Mouse (Mus musculus): ENCODE measurements around the gene Acsl1. TPM values are rescaled to one million over a fixed set of nuclear protein-coding genes. Genes with fewer than 3 reads are reported as not detected.

Acsl1 gene
- polyA plus RNA-seq (2016; fragmentation: Nextera tagmentation; extraction: Ambion mirVana), result 8.4 and 8.9 TPM in 2 replicates

- no peaks in the 10 kb centered on the region; the same call in 1 of the 2 replicates for H3K4me1 ChIP-seq (replicated peaks)
- H3K4me3 ChIP-seq (replicated peaks), result peak within 1 kb of the TSS; percentile 81
- H3K36me3 ChIP-seq, result no peaks in the 10 kb centered on the region
- WGBS, result under 1% methylated on average over 100 of the region's 106 CpGs
- peak; percentile 96 for ATAC-seq (ENCODE audit: insufficient number of reproducible peaks, insufficient read depth, low FRiP score, low TSS enrichment, low read depth)
- peak within 1 kb of the TSS; percentile 79 for H3K9ac ChIP-seq (replicated peaks)
- peak within 1 kb of the TSS; percentile 74 for H3K27ac ChIP-seq
- peaks cover 4% of the 10 kb centered on the region; the same call in 1 of the 2 replicates for H3K27me3 ChIP-seq
- no peaks in the 10 kb centered on the region for H3K9me3 ChIP-seq
- H3K4me2 ChIP-seq, result peak within 1 kb of the TSS; percentile 94
Observed at GRCm38 (mm10) chr8:46470792-46471781, at the start of gene Acsl1. TSS of gene Acsl1 (plus strand) at chr8:46471037.

DNA sequence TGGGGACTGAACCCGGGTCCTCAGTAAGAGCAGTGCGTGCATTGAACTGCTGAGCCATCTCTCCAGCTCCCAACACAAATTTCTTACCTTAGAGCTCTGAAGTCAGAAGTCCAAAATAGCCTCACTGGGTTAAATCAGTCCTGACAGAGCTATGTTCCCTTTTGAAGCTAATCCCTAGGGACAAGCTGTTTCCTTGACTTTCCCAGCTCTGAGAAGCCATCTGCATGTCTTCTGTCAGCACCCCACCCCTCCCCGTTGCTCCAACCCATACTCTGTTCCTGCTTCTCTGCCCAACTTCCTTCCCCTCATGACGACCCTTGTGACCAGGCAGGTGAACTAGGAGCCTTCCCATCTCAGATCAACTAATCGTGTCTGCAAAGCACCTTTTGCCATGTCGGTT is 49.3 kb upstream of the Acsl1 start:
- no peak for ATAC-seq (ENCODE audit: insufficient number of reproducible peaks, insufficient read depth, low FRiP score, low TSS enrichment, low read depth)
- Histone ChIP-seq H3K27ac (no peak overlapping the region), H3K9ac (replicated peaks) (no peak overlapping the region), H3K36me3 (no peaks in the 10 kb centered on the region), H3K4me2 (no peak overlapping the region), H3K9me3 (no peaks in the 10 kb centered on the region), H3K27me3 (no peaks in the 10 kb centered on the region), H3K4me3 (replicated peaks) (no peak overlapping the region), H3K4me1 (replicated peaks) (no peaks in the 10 kb centered on the region)
- WGBS, result 71% methylated on average over 6 of the region's 6 CpGs

DNA sequence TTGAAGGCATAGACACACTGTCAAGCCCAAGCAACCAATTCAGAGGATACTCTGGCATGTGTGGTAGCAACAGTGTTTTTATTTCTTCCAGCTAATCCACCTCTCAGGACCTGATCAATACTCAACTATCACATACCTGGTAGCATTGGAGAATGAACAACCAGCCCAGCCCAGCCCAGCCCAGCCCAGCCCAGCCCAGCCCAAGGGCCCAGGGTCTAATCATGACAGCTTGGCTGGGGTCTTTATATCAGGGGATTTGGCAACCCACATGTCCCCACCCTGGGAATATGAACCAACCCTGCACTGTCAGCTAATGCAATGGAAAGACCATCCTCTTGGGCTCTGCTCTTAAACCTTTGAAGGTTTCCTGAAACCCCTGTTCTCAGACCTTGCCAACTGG is 42.9 kb upstream of the Acsl1 start:
- no peaks in the 10 kb centered on the region for H3K9me3 ChIP-seq
- no peaks in the 10 kb centered on the region for H3K27me3 ChIP-seq

DNA sequence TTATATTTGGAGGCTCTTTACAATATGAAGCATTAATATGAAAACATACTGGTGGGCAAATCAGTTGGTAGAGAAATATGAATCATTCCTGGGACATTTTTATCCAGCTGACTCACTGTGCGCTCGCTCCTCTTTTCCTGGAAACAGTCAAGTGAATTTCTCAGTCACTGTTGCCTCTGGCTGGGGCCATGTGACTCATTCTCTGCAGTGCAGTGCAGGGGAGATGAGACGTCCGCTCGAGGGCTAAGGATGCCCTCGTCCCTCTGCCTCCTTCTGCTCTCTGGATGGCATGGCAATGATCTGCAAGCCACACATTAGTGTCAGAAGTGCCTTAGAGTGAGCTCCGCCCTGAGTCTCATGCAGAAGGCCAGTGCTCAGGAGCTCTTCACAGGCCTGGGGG is 41.0 kb upstream of the Acsl1 start:
- ATAC-seq (ENCODE audit: insufficient number of reproducible peaks, insufficient read depth, low FRiP score, low TSS enrichment, low read depth), result no peak
- 72% methylated on average over 7 of the region's 7 CpGs for WGBS
- Histone ChIP-seq H3K9me3 (no peaks in the 10 kb centered on the region), H3K4me1 (replicated peaks) (no peaks in the 10 kb centered on the region), H3K27me3 (no peaks in the 10 kb centered on the region), H3K4me2 (no peak overlapping the region), H3K9ac (replicated peaks) (no peak overlapping the region), H3K36me3 (no peaks in the 10 kb centered on the region), H3K4me3 (replicated peaks) (no peak overlapping the region), H3K27ac (no peak overlapping the region)

More for the DNA sequence above, 42.9 kb upstream of the Acsl1 start:
- Histone ChIP-seq H3K4me1 (replicated peaks) (no peaks in the 10 kb centered on the region), H3K9ac (replicated peaks) (no peak overlapping the region), H3K36me3 (no peaks in the 10 kb centered on the region), H3K4me3 (replicated peaks) (no peak overlapping the region), H3K27ac (no peak overlapping the region), H3K4me2 (no peak overlapping the region)
- no peak for ATAC-seq (ENCODE audit: insufficient number of reproducible peaks, insufficient read depth, low FRiP score, low TSS enrichment, low read depth)

DNA sequence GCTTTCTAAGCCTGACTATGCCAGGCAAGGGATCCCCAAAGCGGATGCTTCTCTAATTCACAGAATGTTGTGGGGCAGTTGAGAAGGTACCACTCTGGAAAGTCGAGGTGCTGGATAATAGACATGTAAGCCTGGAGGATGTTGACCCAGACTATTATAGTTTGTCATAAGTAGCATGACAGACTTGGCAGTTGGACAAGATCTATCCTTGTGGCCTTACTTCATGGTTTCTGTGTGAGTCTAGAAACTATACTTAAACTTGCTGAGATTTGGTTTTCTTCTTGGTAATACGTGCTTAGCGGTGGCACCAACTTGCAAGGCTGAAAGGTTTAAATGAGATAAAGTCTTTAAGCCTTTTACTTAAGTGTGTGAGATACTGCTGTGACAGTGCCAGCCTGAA is 38.9 kb upstream of the Acsl1 start:
- Histone ChIP-seq H3K9me3 (no peaks in the 10 kb centered on the region), H3K9ac (replicated peaks) (no peak overlapping the region), H3K36me3 (no peaks in the 10 kb centered on the region), H3K27me3 (no peaks in the 10 kb centered on the region), H3K4me3 (replicated peaks) (no peak overlapping the region), H3K4me2 (no peak overlapping the region), H3K4me1 (replicated peaks) (no peaks in the 10 kb centered on the region), H3K27ac (no peak overlapping the region)
- ATAC-seq (ENCODE audit: insufficient number of reproducible peaks, insufficient read depth, low FRiP score, low TSS enrichment, low read depth), result no peak
- WGBS, result 88% methylated on average over 4 of the region's 4 CpGs

GRCm38 (mm10) chr8:46432581-46432980 is 38.3 kb upstream of the Acsl1 start:
- WGBS, result 95% methylated on average over 3 of the region's 3 CpGs
- Histone ChIP-seq H3K9me3 (no peaks in the 10 kb centered on the region), H3K4me2 (no peak overlapping the region), H3K36me3 (no peaks in the 10 kb centered on the region), H3K27me3 (no peaks in the 10 kb centered on the region), H3K4me3 (replicated peaks) (no peak overlapping the region), H3K4me1 (replicated peaks) (no peaks in the 10 kb centered on the region), H3K27ac (no peak overlapping the region), H3K9ac (replicated peaks) (no peak overlapping the region)
- ATAC-seq (ENCODE audit: insufficient number of reproducible peaks, insufficient read depth, low FRiP score, low TSS enrichment, low read depth), result no peak

GRCm38 (mm10) chr8:46433656-46434055 is 37.2 kb upstream of the Acsl1 start:
- Histone ChIP-seq H3K4me2 (no peak overlapping the region), H3K9me3 (no peaks in the 10 kb centered on the region), H3K4me3 (replicated peaks) (no peak overlapping the region), H3K27ac (no peak overlapping the region), H3K27me3 (no peaks in the 10 kb centered on the region), H3K4me1 (replicated peaks) (no peaks in the 10 kb centered on the region), H3K36me3 (no peaks in the 10 kb centered on the region), H3K9ac (replicated peaks) (no peak overlapping the region)
- no peak for ATAC-seq (ENCODE audit: insufficient number of reproducible peaks, insufficient read depth, low FRiP score, low TSS enrichment, low read depth)
- 50% methylated on average over 1 of the region's 1 CpGs for WGBS

DNA sequence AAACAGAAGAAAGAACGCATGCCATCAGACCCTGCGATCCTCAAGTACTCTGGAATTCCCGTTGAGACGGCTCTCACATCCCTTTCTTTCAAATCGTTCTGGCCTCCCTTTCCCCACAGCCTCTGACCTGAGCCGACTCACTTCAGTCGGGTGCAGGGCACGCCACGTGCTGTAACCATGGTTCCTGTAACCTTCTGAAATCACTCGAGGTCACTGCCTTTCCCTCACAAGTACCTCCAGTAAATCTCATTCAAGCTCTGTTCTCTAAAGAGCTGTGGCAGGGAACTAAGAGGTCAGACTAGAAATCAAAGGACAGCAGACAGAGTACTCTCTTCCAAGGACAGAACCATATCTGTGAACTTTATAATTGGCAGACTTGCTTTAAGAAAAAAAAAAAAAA is 32.3 kb upstream of the Acsl1 start:
- Histone ChIP-seq H3K27me3 (no peaks in the 10 kb centered on the region), H3K4me2 (no peak overlapping the region), H3K9me3 (no peaks in the 10 kb centered on the region), H3K9ac (replicated peaks) (no peak overlapping the region), H3K36me3 (no peaks in the 10 kb centered on the region), H3K4me1 (replicated peaks) (no peaks in the 10 kb centered on the region), H3K27ac (no peak overlapping the region), H3K4me3 (replicated peaks) (no peak overlapping the region)
- 73% methylated on average over 10 of the region's 10 CpGs for WGBS
- ATAC-seq (ENCODE audit: insufficient number of reproducible peaks, insufficient read depth, low FRiP score, low TSS enrichment, low read depth), result no peak

DNA sequence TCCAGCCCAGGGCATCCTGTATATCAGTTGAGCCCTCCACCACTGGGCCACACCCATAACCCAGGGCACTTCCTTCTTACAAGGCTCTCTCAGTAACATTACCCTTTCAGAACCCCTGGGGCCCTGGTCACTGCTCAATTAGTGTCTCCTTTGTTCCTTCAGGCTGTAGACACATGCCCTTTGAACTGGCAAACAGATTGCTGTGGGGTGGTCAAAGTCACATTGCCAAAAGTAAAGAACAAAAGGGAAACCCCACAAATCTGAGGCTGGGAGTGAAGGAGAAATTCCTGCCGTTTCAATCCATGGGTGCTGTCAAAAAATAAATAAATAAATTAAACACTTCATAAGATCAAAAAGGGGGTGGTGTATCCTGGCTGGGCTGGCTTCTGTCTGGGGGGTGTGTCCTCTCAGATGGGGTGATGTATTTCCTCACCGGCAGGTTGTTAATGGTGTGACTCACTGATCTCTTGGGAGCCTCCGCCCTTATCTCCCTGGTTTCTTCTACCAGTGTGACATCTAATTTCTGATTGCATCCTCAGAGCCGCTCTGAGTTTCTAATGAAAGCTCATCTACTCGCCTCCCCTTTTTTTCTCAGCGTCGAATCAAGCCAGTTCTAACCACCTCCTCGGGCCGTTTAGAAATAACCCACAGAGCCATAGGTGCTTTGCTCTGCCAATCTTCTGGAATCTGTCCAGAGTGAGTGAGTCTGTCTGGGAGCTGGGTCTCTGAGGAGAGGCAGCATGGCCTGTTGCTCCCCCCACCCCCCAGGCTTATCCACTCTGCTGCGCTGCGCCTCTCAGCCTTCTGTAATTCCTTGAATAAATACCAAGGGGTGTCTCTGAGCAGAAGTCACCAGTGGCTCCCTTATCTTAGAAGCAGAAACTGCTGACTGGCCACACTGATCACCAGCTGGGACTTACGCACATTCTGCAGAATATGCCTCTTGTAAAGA is 24.6 kb upstream of the Acsl1 start:
- H3K27ac ChIP-seq, result no peak overlapping the region
- ATAC-seq (ENCODE audit: insufficient number of reproducible peaks, insufficient read depth, low FRiP score, low TSS enrichment, low read depth), result no peak
- H3K4me1 ChIP-seq (replicated peaks), result no peaks in the 10 kb centered on the region
- H3K9me3 ChIP-seq, result no peaks in the 10 kb centered on the region
- no peak overlapping the region for H3K9ac ChIP-seq (replicated peaks)
- WGBS, result 25% methylated on average over 12 of the region's 12 CpGs
- no peak overlapping the region for H3K4me2 ChIP-seq
- no peak overlapping the region for H3K4me3 ChIP-seq (replicated peaks)
- 0 out of 2 replicates have a peak, but pooled peaks cover 3% of the 10 kb centered on the region for H3K27me3 ChIP-seq
- H3K36me3 ChIP-seq, result no peaks in the 10 kb centered on the region

- Histone ChIP-seq H3K36me3 (no peaks in the 10 kb centered on the region), H3K27ac (no peak overlapping the region), H3K4me2 (no peak overlapping the region), H3K4me3 (replicated peaks) (no peak overlapping the region), H3K9me3 (no peaks in the 10 kb centered on the region), H3K9ac (replicated peaks) (no peak overlapping the region), H3K27me3 (0 out of 2 replicates have a peak, but pooled peaks cover 3% of the 10 kb centered on the region), H3K4me1 (replicated peaks) (no peaks in the 10 kb centered on the region)
- ATAC-seq (ENCODE audit: insufficient number of reproducible peaks, insufficient read depth, low FRiP score, low TSS enrichment, low read depth), result no peak
- 75% methylated on average over 6 of the region's 6 CpGs for WGBS
Observed at GRCm38 (mm10) chr8:46447334-46447733, 23.5 kb upstream of the Acsl1 start.

DNA sequence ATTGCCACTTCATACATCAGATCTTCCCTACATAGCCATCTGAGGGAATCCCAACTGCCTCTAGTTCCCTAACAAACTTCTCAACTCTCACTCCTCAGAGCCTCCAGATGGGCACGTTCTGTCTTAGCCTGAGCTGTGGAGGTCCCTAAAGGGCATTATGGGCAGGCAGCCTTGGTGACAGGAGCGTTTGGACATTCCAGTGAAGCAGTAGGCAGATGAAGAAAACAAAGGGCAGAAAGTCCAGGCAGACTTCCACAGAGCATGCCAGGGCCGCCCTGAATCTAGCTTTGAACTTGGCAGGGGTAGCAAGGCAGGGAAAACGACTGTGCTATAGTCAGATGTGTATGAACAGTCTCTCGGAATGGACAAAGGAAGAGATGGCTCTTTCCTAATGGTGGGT is 22.2 kb upstream of the Acsl1 start:
- Histone ChIP-seq H3K4me1 (replicated peaks) (no peaks in the 10 kb centered on the region), H3K36me3 (no peaks in the 10 kb centered on the region), H3K27ac (no peak overlapping the region), H3K4me3 (replicated peaks) (no peak overlapping the region), H3K27me3 (0 out of 2 replicates have a peak, but pooled peaks cover 3% of the 10 kb centered on the region), H3K9me3 (no peaks in the 10 kb centered on the region; the same call in 1 of the 2 replicates), H3K9ac (replicated peaks) (no peak overlapping the region), H3K4me2 (no peak overlapping the region)
- no peak for ATAC-seq (ENCODE audit: insufficient number of reproducible peaks, insufficient read depth, low FRiP score, low TSS enrichment, low read depth)
- 82% methylated on average over 5 of the region's 5 CpGs for WGBS

Data from limb, embryonic 12.5 days (tissue).